Mouse (Mus musculus): ENCODE measurements around the gene Celf6.

DNA sequence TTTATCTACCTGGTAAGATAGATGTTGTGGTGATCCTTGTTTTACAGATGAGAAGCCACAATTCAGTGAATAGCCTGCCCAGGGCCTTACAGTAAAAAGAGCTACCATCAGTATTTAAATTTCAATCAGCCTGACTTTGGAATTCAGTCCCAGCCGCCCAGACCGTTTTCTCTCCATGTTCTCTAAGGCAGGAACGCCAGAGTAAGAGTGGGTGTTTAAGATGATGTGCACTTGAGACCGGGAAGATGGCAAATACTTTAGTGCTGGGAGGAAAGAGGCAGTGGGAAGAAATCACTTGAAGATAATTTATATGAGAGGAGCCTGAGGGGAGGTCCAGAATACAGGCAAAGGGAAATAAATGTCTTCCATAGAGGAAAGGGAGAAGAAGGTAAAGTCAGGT is 27.6 kb upstream of the Celf6 start:
- no peak for TF ChIP-seq NELFE (IDR thresholded peaks at IDR 0.05; ENCODE audit: low read depth, low read length)
- no peak for TF ChIP-seq ETS1 (conservative IDR thresholded peaks at IDR 0.05; ENCODE audit: low read depth, low read length)
- no peak for TF ChIP-seq ZNF384 (IDR thresholded peaks at IDR 0.05; ENCODE audit: low read depth, low read length)
- TF ChIP-seq POLR2AphosphoS2 (IDR thresholded peaks at IDR 0.05; ENCODE audit: low read depth, low read length), result no peak
- TF ChIP-seq RAD21 (IDR thresholded peaks at IDR 0.05; ENCODE audit: low read depth, low read length), result no peak
- TF ChIP-seq E2F4 (IDR thresholded peaks at IDR 0.05; ENCODE audit: insufficient replicate concordance, low read depth, low read length), result no peak
- TF ChIP-seq USF1 (IDR thresholded peaks at IDR 0.05; ENCODE audit: low read depth, low read length), result no peak
- TF ChIP-seq EP300 (IDR thresholded peaks at IDR 0.05; ENCODE audit: low read length), result no peak
- TF ChIP-seq SMC3 (IDR thresholded peaks at IDR 0.05; ENCODE audit: low read depth, low read length), result no peak
- TF ChIP-seq IRF4 (IDR thresholded peaks at IDR 0.05; ENCODE audit: low read depth, low read length), result no peak
- no peak for TF ChIP-seq MAX (IDR thresholded peaks at IDR 0.05; ENCODE audit: low read length)

All from CH12.LX (cell line).